Mouse (Mus musculus) MEL (cell line): ENCODE data around the gene Tas1r2.

Source experiments
- E2F4 ChIP-seq: IDR thresholded peaks from 2 replicates; pipeline ENCODE4 v1.6.1; 2011; ENCODE audit warnings: low read depth, low read length, improper control_type of control experiment, borderline replicate concordance
- EP300 ChIP-seq, 2 experiments: IDR thresholded peaks; 2 replicates each; pipeline ENCODE4 v1.6.1; 2011; ENCODE audit warnings: improper control_type of control experiment in 2 of 2, low read length in 2 of 2, low read depth in 1 of 2, mild to moderate bottlenecking in 1 of 2
- GABPA ChIP-seq: IDR thresholded peaks from 2 replicates; pipeline ENCODE4 v1.6.1; 2012; ENCODE audit warnings: low read depth, mild to moderate bottlenecking, inconsistent platforms, low read length, improper control_type of control experiment, moderate library complexity
- POLR2A ChIP-seq, 2 experiments: IDR thresholded peaks; 2 replicates each; pipeline ENCODE4 v1.6.1; 2011 to 2012; ENCODE audit warnings: low read length in 2 of 2, mild to moderate bottlenecking in 2 of 2, control low read depth in 1 of 2, improper control_type of control experiment in 1 of 2, low read depth in 1 of 2, moderate library complexity in 1 of 2; ENCODE audit not compliant: control insufficient read depth in 1 of 2, insufficient read depth in 1 of 2, poor library complexity in 1 of 2
- POLR2AphosphoS2 ChIP-seq: IDR thresholded peaks from 2 replicates; pipeline ENCODE4 v1.6.1; 2011; ENCODE audit warnings: low read length, improper control_type of control experiment
- SMC3 ChIP-seq: IDR thresholded peaks from 2 replicates; pipeline ENCODE4 v1.6.1; 2011; ENCODE audit warnings: low read depth, low read length, improper control_type of control experiment
- TAL1 ChIP-seq: IDR thresholded peaks from 2 replicates; pipeline ENCODE4 v1.6.1; 2012; ENCODE audit warnings: mild to moderate bottlenecking, inconsistent platforms, low read length, moderate library complexity, mixed read lengths

DNA sequence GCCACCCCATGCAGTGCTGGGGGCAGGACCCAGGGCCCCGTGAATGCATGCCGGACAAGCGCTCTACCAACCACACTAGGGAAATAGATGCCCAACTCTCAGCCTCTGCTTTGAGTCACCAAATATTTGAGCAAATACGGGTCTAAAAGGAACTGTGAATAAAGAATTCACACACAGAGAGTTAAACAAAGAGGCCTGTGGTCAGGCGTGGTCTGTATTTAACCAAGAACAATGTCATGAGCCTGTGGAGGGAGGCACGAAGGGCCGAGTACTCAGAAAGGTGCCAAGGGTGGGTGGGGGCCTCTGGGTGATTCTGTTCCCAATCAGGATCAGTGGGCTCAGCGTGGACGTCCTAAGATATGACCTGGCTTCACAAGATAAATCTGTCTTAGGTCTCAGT lies 34.7 kb downstream of the Tas1r2 start:
- no peak for TF ChIP-seq SMC3
- no peak for TF ChIP-seq POLR2AphosphoS2
- TF ChIP-seq GABPA = no peak
- no peak for TF ChIP-seq POLR2A (IDR thresholded peaks at IDR 0.05; ENCODE audit: control insufficient read depth in 1 of 2, insufficient read depth in 1 of 2, low read depth in 1 of 2, low read length in 2 of 2, poor library complexity in 1 of 2)
- TF ChIP-seq TAL1 = no peak
- no peak for TF ChIP-seq EP300 (IDR thresholded peaks at IDR 0.05; ENCODE audit: low read depth in 1 of 2, low read length in 2 of 2)
- no peak for TF ChIP-seq E2F4
